Mouse (Mus musculus): ENCODE results near the gene Wdr4. TPM values are rescaled to one million over a fixed set of nuclear protein-coding genes. Genes with fewer than 3 reads are reported as not detected.

Gene Wdr4
- polyA plus RNA-seq, 1 experiment: 25.4 TPM

- H3K27me3 ChIP-seq (ENCODE audit: control insufficient read depth, insufficient read depth, low read length): no peaks in the 10 kb centered on the region
- no peak overlapping the region for H3K4me3 ChIP-seq (replicated peaks; ENCODE audit: insufficient read depth, low read depth, low read length)
- H3K27ac ChIP-seq (ENCODE audit: insufficient read depth, low read length): no peak overlapping the region
- H3K4me1 ChIP-seq (ENCODE audit: control insufficient read depth, insufficient read depth, low read length): peaks cover 48% of the 10 kb centered on the region
- DNase-seq: no peak
- WGBS: 89% methylated on average over 3 of the region's 3 CpGs
- TF ChIP-seq POLR2A (IDR thresholded peaks at IDR 0.05; ENCODE audit: borderline replicate concordance, insufficient read depth, low read length): no peak
- no peak for TF ChIP-seq CTCF (IDR thresholded peaks at IDR 0.05; ENCODE audit: borderline replicate concordance, insufficient read depth, low read depth, low read length)
Measured at GRCm38 (mm10) chr17:31500908-31501307, 18.9 kb downstream of the Wdr4 start.

GRCm38 (mm10) chr17:31500416-31500815 is 19.4 kb downstream of the Wdr4 start:
- no peaks in the 10 kb centered on the region for H3K27me3 ChIP-seq (ENCODE audit: control insufficient read depth, insufficient read depth, low read length)
- peak in 1 of 2 experiments; percentile 40 for DNase-seq
- peaks cover 48% of the 10 kb centered on the region for H3K4me1 ChIP-seq (ENCODE audit: control insufficient read depth, insufficient read depth, low read length)
- H3K4me3 ChIP-seq (replicated peaks; ENCODE audit: insufficient read depth, low read depth, low read length): no peak overlapping the region
- WGBS: 40% methylated on average over 8 of the region's 8 CpGs
- no peak overlapping the region for H3K27ac ChIP-seq (ENCODE audit: insufficient read depth, low read length)
- TF ChIP-seq CTCF (IDR thresholded peaks at IDR 0.05; ENCODE audit: borderline replicate concordance, insufficient read depth, low read depth, low read length) (no peak), POLR2A (IDR thresholded peaks at IDR 0.05; ENCODE audit: borderline replicate concordance, insufficient read depth, low read length) (no peak)

- no peak for TF ChIP-seq POLR2A (IDR thresholded peaks at IDR 0.05; ENCODE audit: borderline replicate concordance, insufficient read depth, low read length)
- no peak for TF ChIP-seq CTCF (IDR thresholded peaks at IDR 0.05; ENCODE audit: borderline replicate concordance, insufficient read depth, low read depth, low read length)
- Histone ChIP-seq H3K27ac (ENCODE audit: insufficient read depth, low read length) (no peak overlapping the region), H3K27me3 (ENCODE audit: control insufficient read depth, insufficient read depth, low read length) (no peaks in the 10 kb centered on the region), H3K4me1 (ENCODE audit: control insufficient read depth, insufficient read depth, low read length) (peaks cover 47% of the 10 kb centered on the region), H3K4me3 (replicated peaks; ENCODE audit: insufficient read depth, low read depth, low read length) (no peak overlapping the region)
- WGBS: 20% methylated on average over 12 of the region's 12 CpGs
- peak; percentile 48 to 50 for DNase-seq
Measured at GRCm38 (mm10) chr17:31499725-31500124, 20.1 kb downstream of the Wdr4 start.

- 39% methylated on average over 6 of the region's 6 CpGs for WGBS
- DNase-seq: peak; percentile 57 to 76
- no peak for TF ChIP-seq POLR2A (IDR thresholded peaks at IDR 0.05; ENCODE audit: borderline replicate concordance, insufficient read depth, low read length)
- TF ChIP-seq CTCF (IDR thresholded peaks at IDR 0.05; ENCODE audit: borderline replicate concordance, insufficient read depth, low read depth, low read length): no peak
- peak overlapping the region; percentile 4; the same call in 1 of the 2 replicates for H3K27ac ChIP-seq (ENCODE audit: insufficient read depth, low read length)
- H3K27me3 ChIP-seq (ENCODE audit: control insufficient read depth, insufficient read depth, low read length): no peaks in the 10 kb centered on the region
- peaks cover 32% of the 10 kb centered on the region for H3K4me1 ChIP-seq (ENCODE audit: control insufficient read depth, insufficient read depth, low read length)
- no peak overlapping the region for H3K4me3 ChIP-seq (replicated peaks; ENCODE audit: insufficient read depth, low read depth, low read length)
Measured at GRCm38 (mm10) chr17:31497726-31498125, 22.1 kb downstream of the Wdr4 start.

GRCm38 (mm10) chr17:31494989-31495388 is 24.8 kb downstream of the Wdr4 start:
- Histone ChIP-seq H3K4me3 (replicated peaks; ENCODE audit: insufficient read depth, low read depth, low read length) (no peak overlapping the region), H3K27ac (ENCODE audit: insufficient read depth, low read length) (no peak overlapping the region), H3K4me1 (ENCODE audit: control insufficient read depth, insufficient read depth, low read length) (peaks cover 28% of the 10 kb centered on the region), H3K27me3 (ENCODE audit: control insufficient read depth, insufficient read depth, low read length) (no peaks in the 10 kb centered on the region)
- no peak for DNase-seq
- 81% methylated on average over 1 of the region's 1 CpGs for WGBS
- no peak for TF ChIP-seq CTCF (IDR thresholded peaks at IDR 0.05; ENCODE audit: borderline replicate concordance, insufficient read depth, low read depth, low read length)
- no peak for TF ChIP-seq POLR2A (IDR thresholded peaks at IDR 0.05; ENCODE audit: borderline replicate concordance, insufficient read depth, low read length)

- Histone ChIP-seq H3K4me1 (ENCODE audit: control insufficient read depth, insufficient read depth, low read length) (peaks cover 11% of the 10 kb centered on the region), H3K4me3 (replicated peaks; ENCODE audit: insufficient read depth, low read depth, low read length) (no peak overlapping the region), H3K27ac (ENCODE audit: insufficient read depth, low read length) (no peak overlapping the region), H3K27me3 (ENCODE audit: control insufficient read depth, insufficient read depth, low read length) (no peaks in the 10 kb centered on the region)
- TF ChIP-seq CTCF (IDR thresholded peaks at IDR 0.05; ENCODE audit: borderline replicate concordance, insufficient read depth, low read depth, low read length): peak; percentile 97
- no peak for TF ChIP-seq POLR2A (IDR thresholded peaks at IDR 0.05; ENCODE audit: borderline replicate concordance, insufficient read depth, low read length)
- 0% methylated on average over 2 of the region's 2 CpGs for WGBS
- DNase-seq: peak; percentile 81
Measured at GRCm38 (mm10) chr17:31492416-31492815, 27.4 kb downstream of the Wdr4 start.

- Histone ChIP-seq H3K27ac (ENCODE audit: insufficient read depth, low read length) (no peak overlapping the region), H3K27me3 (ENCODE audit: control insufficient read depth, insufficient read depth, low read length) (no peaks in the 10 kb centered on the region), H3K4me1 (ENCODE audit: control insufficient read depth, insufficient read depth, low read length) (peaks cover 4% of the 10 kb centered on the region), H3K4me3 (replicated peaks; ENCODE audit: insufficient read depth, low read depth, low read length) (no peak overlapping the region)
- TF ChIP-seq CTCF (IDR thresholded peaks at IDR 0.05; ENCODE audit: borderline replicate concordance, insufficient read depth, low read depth, low read length) (no peak), POLR2A (IDR thresholded peaks at IDR 0.05; ENCODE audit: borderline replicate concordance, insufficient read depth, low read length) (no peak)
- DNase-seq: no peak
Measured at GRCm38 (mm10) chr17:31491355-31491754, 28.4 kb downstream of the Wdr4 start.

- TF ChIP-seq POLR2A (IDR thresholded peaks at IDR 0.05; ENCODE audit: borderline replicate concordance, insufficient read depth, low read length) (no peak), CTCF (IDR thresholded peaks at IDR 0.05; ENCODE audit: borderline replicate concordance, insufficient read depth, low read depth, low read length) (no peak)
- 66% methylated on average over 6 of the region's 6 CpGs for WGBS
- no peak for DNase-seq
- Histone ChIP-seq H3K4me3 (replicated peaks; ENCODE audit: insufficient read depth, low read depth, low read length) (no peak overlapping the region), H3K4me1 (ENCODE audit: control insufficient read depth, insufficient read depth, low read length) (peaks cover 2% of the 10 kb centered on the region; the same call in 1 of the 2 replicates), H3K27me3 (ENCODE audit: control insufficient read depth, insufficient read depth, low read length) (no peaks in the 10 kb centered on the region), H3K27ac (ENCODE audit: insufficient read depth, low read length) (no peak overlapping the region)
Measured at GRCm38 (mm10) chr17:31487433-31488060, 32.2 kb downstream of the Wdr4 start.

Data from cerebellum, adult 2 months (tissue).